Mouse (Mus musculus) liver, embryonic 15.5 days (tissue): ENCODE results near the gene Usp5. TPM values are rescaled to one million over a fixed set of nuclear protein-coding genes. Genes with fewer than 3 reads are reported as not detected.
"Not testable (repeated sequence)": the region's sequence is repeated elsewhere in the genome, so short reads cannot be mapped to it uniquely, and the experiment has no call there.

Experiments
- ATAC-seq: fragments of 200-750 bp; cut with Nextera tagmentation; 2 replicates; pipeline ENCODE4 v1.8.0; 2017; ENCODE audit warnings: moderate number of reproducible peaks, mild to moderate bottlenecking, moderate library complexity; ENCODE audit not compliant: insufficient read depth
- H3K27ac ChIP-seq: fragments of 300-500 bp; sonication (generic); replicated peaks from 2 replicates; pipeline ENCODE4 v1.5.1; 2015; ENCODE audit warnings: mild to moderate bottlenecking, inconsistent platforms
- H3K27me3 ChIP-seq: fragments of 300-500 bp; sonication (generic); 2 replicates; pipeline ENCODE4 v1.6.1; 2015; ENCODE audit warnings: mild to moderate bottlenecking, inconsistent platforms
- H3K36me3 ChIP-seq: fragments of 300-500 bp; sonication (generic); replicated peaks from 2 replicates; pipeline ENCODE4 v1.6.1; 2015; ENCODE audit warnings: moderate library complexity, mild to moderate bottlenecking, inconsistent platforms
- H3K4me1 ChIP-seq: fragments of 300-500 bp; sonication (generic); replicated peaks from 2 replicates; pipeline ENCODE4 v1.6.1; 2015; ENCODE audit warnings: inconsistent platforms
- H3K4me2 ChIP-seq: fragments of 300-500 bp; sonication (generic); 2 replicates; pipeline ENCODE4 v1.6.1; 2015; ENCODE audit warnings: moderate library complexity, mild to moderate bottlenecking, inconsistent platforms
- H3K4me3 ChIP-seq: fragments of 300-500 bp; sonication (generic); replicated peaks from 2 replicates; pipeline ENCODE4 v1.5.1; 2015; ENCODE audit warnings: mild to moderate bottlenecking, inconsistent platforms
- H3K9ac ChIP-seq: fragments of 300-500 bp; sonication (generic); 2 replicates; pipeline ENCODE4 v1.6.1; 2015; ENCODE audit warnings: moderate library complexity, mild to moderate bottlenecking, inconsistent platforms
- H3K9me3 ChIP-seq: fragments of 300-500 bp; sonication (generic); replicated peaks from 2 replicates; pipeline ENCODE4 v1.6.1; 2016; ENCODE audit warnings: inconsistent platforms
- WGBS: fragments of 180-500 bp; shearing (Covaris S2); methylation state at CpG from one replicate; pipeline ENCODE4 v1.1.7; 2015; ENCODE audit warnings: mixed read lengths; ENCODE audit not compliant: insufficient replicate concordance; 5-methylcytosine and 5-hydroxymethylcytosine counted together
- polyA plus RNA-seq: library from polyadenylated mRNA; unstranded; fragments of >200 nt; fragmentation: Nextera tagmentation; extraction: Ambion mirVana; gene quantifications from 2 replicates; pipeline ENCODE4 v1.2.1, GENCODE M21; 2015

Gene Usp5
- polyA plus RNA-seq, 1 experiment from 2014 or later = 54.9 TPM

- H3K9ac ChIP-seq, H3K27me3 ChIP-seq, ATAC-seq, H3K36me3 ChIP-seq, H3K9me3 ChIP-seq: not testable (repeated sequence)
- H3K27ac ChIP-seq = peak overlapping the region; percentile 66; the same call in 1 of the 2 replicates
- H3K4me2 ChIP-seq = peak overlapping the region; percentile 61
- H3K4me3 ChIP-seq = peak overlapping the region; percentile 34; the same call in 1 of the 2 replicates
- 7% methylated on average over 6 of the region's 9 CpGs for WGBS
- peaks cover 40% of the 10 kb centered on the region for H3K4me1 ChIP-seq
Observed at GRCm38 (mm10) chr6:124802400-124802799, 26.9 kb downstream of the Usp5 start.

GRCm38 (mm10) chr6:124796200-124796599 is 33.1 kb downstream of the Usp5 start:
- Histone ChIP-seq H3K4me1 (peaks cover 11% of the 10 kb centered on the region), H3K9ac (no peak overlapping the region), H3K4me3 (no peak overlapping the region), H3K4me2 (no peak overlapping the region), H3K27ac (0 out of 2 replicates have a peak overlapping the region, but pooled peaks have one; percentile 41), H3K27me3 (no peaks in the 10 kb centered on the region), H3K36me3 (no peaks in the 10 kb centered on the region), H3K9me3 (no peaks in the 10 kb centered on the region)
- 70% methylated on average over 2 of the region's 2 CpGs for WGBS
- no peak for ATAC-seq

GRCm38 (mm10) chr6:124795781-124796180 is 33.5 kb downstream of the Usp5 start:
- WGBS = 78% methylated on average over 4 of the region's 4 CpGs
- Histone ChIP-seq H3K9me3 (no peaks in the 10 kb centered on the region), H3K4me2 (no peak overlapping the region), H3K27me3 (no peaks in the 10 kb centered on the region), H3K36me3 (no peaks in the 10 kb centered on the region), H3K4me3 (no peak overlapping the region), H3K9ac (no peak overlapping the region), H3K4me1 (peaks cover 11% of the 10 kb centered on the region), H3K27ac (0 out of 2 replicates have a peak overlapping the region, but pooled peaks have one; percentile 41)
- no peak for ATAC-seq

- no peaks in the 10 kb centered on the region for H3K36me3 ChIP-seq
- no peak for ATAC-seq
- H3K9me3 ChIP-seq = no peaks in the 10 kb centered on the region
- no peak overlapping the region for H3K4me2 ChIP-seq
- H3K4me3 ChIP-seq = no peak overlapping the region
- 57% methylated on average over 3 of the region's 3 CpGs for WGBS
- H3K27ac ChIP-seq = no peak overlapping the region
- peaks cover 17% of the 10 kb centered on the region for H3K4me1 ChIP-seq
- H3K9ac ChIP-seq = no peak overlapping the region
- no peaks in the 10 kb centered on the region for H3K27me3 ChIP-seq
Observed at GRCm38 (mm10) chr6:124791911-124792310, 37.4 kb downstream of the Usp5 start.

- no peaks in the 10 kb centered on the region for H3K27me3 ChIP-seq
- H3K9me3 ChIP-seq = no peaks in the 10 kb centered on the region
- H3K9ac ChIP-seq = no peak overlapping the region
- H3K4me2 ChIP-seq = no peak overlapping the region
- WGBS = 64% methylated on average over 4 of the region's 4 CpGs
- H3K4me1 ChIP-seq = 0 out of 2 replicates have a peak, but pooled peaks cover 6% of the 10 kb centered on the region
- H3K36me3 ChIP-seq = no peaks in the 10 kb centered on the region
- no peak overlapping the region for H3K4me3 ChIP-seq
- no peak for ATAC-seq
- no peak overlapping the region for H3K27ac ChIP-seq
Observed at GRCm38 (mm10) chr6:124790121-124790520, 39.2 kb downstream of the Usp5 start.

GRCm38 (mm10) chr6:124789519-124789918 is 39.8 kb downstream of the Usp5 start:
- no peak overlapping the region for H3K4me2 ChIP-seq
- H3K9ac ChIP-seq = no peak overlapping the region
- 0 out of 2 replicates have a peak, but pooled peaks cover 6% of the 10 kb centered on the region for H3K4me1 ChIP-seq
- no peak for ATAC-seq
- no peak overlapping the region for H3K4me3 ChIP-seq
- H3K27me3 ChIP-seq = no peaks in the 10 kb centered on the region
- WGBS = 68% methylated on average over 4 of the region's 4 CpGs
- no peak overlapping the region for H3K27ac ChIP-seq
- H3K9me3 ChIP-seq = no peaks in the 10 kb centered on the region
- H3K36me3 ChIP-seq = no peaks in the 10 kb centered on the region

- Histone ChIP-seq H3K4me2 (no peak overlapping the region), H3K9me3 (no peaks in the 10 kb centered on the region), H3K27me3 (no peaks in the 10 kb centered on the region), H3K9ac (no peak overlapping the region), H3K4me1 (peaks cover 6% of the 10 kb centered on the region; the same call in 1 of the 2 replicates), H3K27ac (no peak overlapping the region), H3K36me3 (no peaks in the 10 kb centered on the region), H3K4me3 (no peak overlapping the region)
- 67% methylated on average over 10 of the region's 10 CpGs for WGBS
- ATAC-seq = no peak
Observed at GRCm38 (mm10) chr6:124787722-124788121, 41.6 kb downstream of the Usp5 start.

GRCm38 (mm10) chr6:124786756-124787420 is 42.4 kb downstream of the Usp5 start:
- Histone ChIP-seq H3K36me3 (no peaks in the 10 kb centered on the region), H3K4me2 (0 out of 2 replicates have a peak overlapping the region, but pooled peaks have one; percentile 19), H3K9ac (no peak overlapping the region), H3K4me3 (no peak overlapping the region), H3K9me3 (no peaks in the 10 kb centered on the region), H3K27ac (peak overlapping the region; percentile 35; the same call in 1 of the 2 replicates), H3K27me3 (no peaks in the 10 kb centered on the region), H3K4me1 (peaks cover 6% of the 10 kb centered on the region; the same call in 1 of the 2 replicates)
- peak; percentile 63 for ATAC-seq
- 39% methylated on average over 8 of the region's 8 CpGs for WGBS

GRCm38 (mm10) chr6:124782436-124782835 is 46.8 kb downstream of the Usp5 start:
- no peaks in the 10 kb centered on the region for H3K9me3 ChIP-seq
- no peaks in the 10 kb centered on the region for H3K36me3 ChIP-seq
- peaks cover 9% of the 10 kb centered on the region; the same call in 1 of the 2 replicates for H3K4me1 ChIP-seq
- peak overlapping the region; percentile 48 for H3K4me2 ChIP-seq
- WGBS = 18% methylated on average over 6 of the region's 6 CpGs
- ATAC-seq = no peak
- H3K27ac ChIP-seq = no peak overlapping the region
- peak overlapping the region; percentile 30 for H3K4me3 ChIP-seq
- H3K27me3 ChIP-seq = peaks cover 44% of the 10 kb centered on the region
- no peak overlapping the region for H3K9ac ChIP-seq

GRCm38 (mm10) chr6:124780917-124781316 is 48.4 kb downstream of the Usp5 start:
- Histone ChIP-seq H3K27me3 (peaks cover 52% of the 10 kb centered on the region), H3K9ac (no peak overlapping the region), H3K36me3 (no peaks in the 10 kb centered on the region), H3K27ac (no peak overlapping the region), H3K9me3 (no peaks in the 10 kb centered on the region), H3K4me3 (no peak overlapping the region), H3K4me2 (no peak overlapping the region), H3K4me1 (peaks cover 9% of the 10 kb centered on the region; the same call in 1 of the 2 replicates)
- 79% methylated on average over 7 of the region's 7 CpGs for WGBS
- no peak for ATAC-seq

- Histone ChIP-seq H3K4me1 (peaks cover 9% of the 10 kb centered on the region; the same call in 1 of the 2 replicates), H3K27me3 (peaks cover 52% of the 10 kb centered on the region), H3K27ac (no peak overlapping the region), H3K9ac (no peak overlapping the region), H3K4me2 (peak overlapping the region; percentile 54), H3K36me3 (no peaks in the 10 kb centered on the region), H3K4me3 (peak overlapping the region; percentile 24), H3K9me3 (no peaks in the 10 kb centered on the region)
- WGBS = 13% methylated on average over 10 of the region's 10 CpGs
- no peak for ATAC-seq
Observed at GRCm38 (mm10) chr6:124779984-124780416, 49.3 kb downstream of the Usp5 start.
